Mouse (Mus musculus) stomach, embryonic 16.5 days (tissue): ENCODE measurements around the gene Cdpf1. TPM values are rescaled to one million over a fixed set of nuclear protein-coding genes. Genes with fewer than 3 reads are reported as not detected.
A peak's percentile ranks its signal among the peaks of the same experiment; 100 is the strongest.

Experiments
- ATAC-seq: fragments of 200-750 bp; cut with Nextera tagmentation; 2 replicates; pipeline ENCODE4 v1.8.0; 2017; ENCODE audit warnings: moderate number of reproducible peaks, moderate TSS enrichment; ENCODE audit not compliant: insufficient read depth, low FRiP score
- H3K27ac ChIP-seq: fragments of 300-500 bp; sonication (generic); 2 replicates; pipeline ENCODE4 v1.5.1; 2014; ENCODE audit warnings: low read length
- H3K27me3 ChIP-seq: fragments of 300-500 bp; sonication (generic); 2 replicates; pipeline ENCODE4 v1.6.1; 2014; ENCODE audit warnings: low read length, control low read depth, mixed read lengths; ENCODE audit not compliant: control insufficient read depth, insufficient read depth
- H3K36me3 ChIP-seq: fragments of 300-500 bp; sonication (generic); 2 replicates; pipeline ENCODE4 v1.6.1; 2014; ENCODE audit warnings: low read length; ENCODE audit not compliant: control insufficient read depth, insufficient read depth
- H3K4me1 ChIP-seq: fragments of 300-500 bp; sonication (generic); 2 replicates; pipeline ENCODE4 v1.6.1; 2014; ENCODE audit warnings: low read length, control low read depth, mixed read lengths; ENCODE audit not compliant: control insufficient read depth, insufficient read depth
- H3K4me2 ChIP-seq: fragments of 300-500 bp; sonication (generic); 2 replicates; pipeline ENCODE4 v1.6.1; 2014; ENCODE audit warnings: low read depth, low read length, mixed read lengths
- H3K4me3 ChIP-seq: fragments of 300-500 bp; sonication (generic); replicated peaks from 2 replicates; pipeline ENCODE4 v1.5.1; 2014; ENCODE audit warnings: mild to moderate bottlenecking, low read length
- H3K9ac ChIP-seq: fragments of 300-500 bp; sonication (generic); 2 replicates; pipeline ENCODE4 v1.6.1; 2014; ENCODE audit warnings: low read length
- H3K9me3 ChIP-seq: fragments of 300-500 bp; sonication (generic); replicated peaks from 2 replicates; pipeline ENCODE4 v1.6.1; 2016; ENCODE audit warnings: low read length, control low read depth; ENCODE audit not compliant: control insufficient read depth
- WGBS: fragments of 180-500 bp; shearing (Covaris S2); extraction: QIAGEN DNeasy Blood & Tissue Kit; methylation state at CpG from one replicate; pipeline ENCODE4 v1.1.7; 2014; 5-methylcytosine and 5-hydroxymethylcytosine counted together
- polyA plus RNA-seq: library from polyadenylated mRNA; unstranded; fragments of >200 nt; fragmentation: Nextera tagmentation; extraction: Ambion mirVana; gene quantifications from 2 replicates; pipeline ENCODE4 v1.2.1, GENCODE M21; 2015

Cdpf1 gene
- polyA plus RNA-seq, 1 experiment from 2014 or later, result 36.7 TPM

DNA sequence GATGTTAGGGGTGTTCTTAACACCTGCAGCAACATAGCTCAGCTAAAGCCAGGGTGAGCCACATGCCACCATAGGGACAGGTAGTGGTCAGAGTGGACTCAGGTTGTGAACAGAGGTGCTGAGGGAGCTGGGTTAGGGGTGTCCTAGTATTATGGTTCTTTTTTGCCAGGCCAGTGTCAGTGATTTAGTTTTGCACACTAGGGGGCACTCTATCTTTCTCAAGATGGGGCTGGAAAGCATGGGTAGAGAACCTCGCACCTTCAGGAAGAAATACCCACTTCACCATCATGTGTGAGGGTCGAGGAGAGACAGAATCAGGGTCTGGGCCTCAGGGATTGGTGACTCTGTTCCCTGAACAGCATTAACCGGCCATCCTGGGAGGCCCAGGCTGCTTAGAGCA lies 23.8 kb upstream of the Cdpf1 start:
- H3K4me2 ChIP-seq, result no peak overlapping the region
- H3K9ac ChIP-seq, result no peak overlapping the region
- H3K27me3 ChIP-seq, result no peaks in the 10 kb centered on the region
- peaks cover 8% of the 10 kb centered on the region; the same call in 1 of the 2 replicates for H3K4me1 ChIP-seq
- no peaks in the 10 kb centered on the region for H3K36me3 ChIP-seq
- no peaks in the 10 kb centered on the region for H3K9me3 ChIP-seq
- H3K27ac ChIP-seq, result no peak overlapping the region
- H3K4me3 ChIP-seq, result no peak overlapping the region
- 58% methylated on average over 3 of the region's 3 CpGs for WGBS
- no peak for ATAC-seq

DNA sequence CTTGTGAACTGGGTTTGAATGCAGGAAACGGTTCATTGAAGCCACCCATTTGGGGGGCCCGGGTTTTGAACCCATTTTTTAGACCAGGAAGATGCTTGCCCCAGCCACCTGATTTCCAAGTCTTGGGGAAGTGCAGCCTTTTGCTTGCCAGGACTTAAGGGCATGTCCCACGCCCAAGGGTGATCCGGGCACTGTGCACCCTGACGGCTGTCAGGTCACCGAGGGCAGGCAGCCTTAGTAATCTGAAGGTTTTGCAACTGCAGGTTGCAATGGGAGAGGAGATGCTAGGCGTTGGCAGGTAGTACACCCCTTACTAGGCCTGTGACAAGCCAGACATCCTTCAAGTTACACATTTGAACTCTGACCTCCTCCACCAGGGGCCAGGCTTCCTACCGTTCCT lies 21.1 kb upstream of the Cdpf1 start:
- Histone ChIP-seq H3K9me3 (no peaks in the 10 kb centered on the region), H3K36me3 (no peaks in the 10 kb centered on the region), H3K9ac (peak overlapping the region; percentile 78), H3K4me3 (peak overlapping the region; percentile 64), H3K4me2 (peak overlapping the region; percentile 78), H3K4me1 (peaks cover 14% of the 10 kb centered on the region), H3K27me3 (no peaks in the 10 kb centered on the region), H3K27ac (peak overlapping the region; percentile 46; the same call in 1 of the 2 replicates)
- WGBS, result 41% methylated on average over 8 of the region's 8 CpGs
- ATAC-seq, result no peak

DNA sequence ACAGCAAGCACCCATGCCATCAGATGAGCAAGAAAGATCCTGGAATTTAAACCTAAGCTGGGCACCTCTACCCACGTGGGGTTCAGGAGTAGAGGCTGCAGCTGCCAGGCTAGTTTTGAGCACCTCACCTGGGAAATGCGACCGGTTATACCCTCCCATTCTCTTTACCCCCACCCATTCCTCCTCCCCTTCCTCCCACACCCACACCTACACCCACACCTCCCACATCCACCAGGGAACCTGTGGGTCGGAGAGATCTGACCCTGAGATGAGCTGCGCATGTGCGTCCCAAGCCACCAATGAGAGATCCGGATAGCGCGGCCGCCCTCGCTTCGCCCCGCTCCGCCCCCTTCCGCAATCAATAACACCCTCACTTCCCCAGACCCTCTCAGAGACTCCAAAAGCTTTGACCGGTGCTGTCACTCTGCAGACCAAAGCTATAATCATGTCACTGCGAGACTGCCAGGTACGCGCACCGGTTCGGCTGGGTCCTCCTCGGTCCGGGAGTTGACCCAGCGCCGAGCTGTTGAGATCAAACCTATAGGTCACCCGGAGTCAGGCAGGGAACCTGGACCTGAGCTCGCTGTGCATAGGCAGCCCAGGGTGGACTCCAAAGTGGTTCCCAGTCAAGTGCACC lies 20.6 kb upstream of the Cdpf1 start, which contains the start of gene Ttc38:
Gene Ttc38 (plus strand): TSS at position 353 of the 637 bp plus-strand sequence.
- peak within 1 kb of the TSS; percentile 78 for H3K9ac ChIP-seq
- H3K4me2 ChIP-seq, result peak within 1 kb of the TSS; percentile 78
- H3K27me3 ChIP-seq, result no peaks in the 10 kb centered on the region
- under 1% methylated on average over 27 of the region's 27 CpGs for WGBS
- H3K4me3 ChIP-seq, result peak within 1 kb of the TSS; percentile 64
- ATAC-seq, result peak; percentile 91
- H3K27ac ChIP-seq, result peak within 1 kb of the TSS; percentile 46; the same call in 1 of the 2 replicates
- peaks cover 14% of the 10 kb centered on the region for H3K4me1 ChIP-seq
- H3K36me3 ChIP-seq, result no peaks in the 10 kb centered on the region
- H3K9me3 ChIP-seq, result no peaks in the 10 kb centered on the region

DNA sequence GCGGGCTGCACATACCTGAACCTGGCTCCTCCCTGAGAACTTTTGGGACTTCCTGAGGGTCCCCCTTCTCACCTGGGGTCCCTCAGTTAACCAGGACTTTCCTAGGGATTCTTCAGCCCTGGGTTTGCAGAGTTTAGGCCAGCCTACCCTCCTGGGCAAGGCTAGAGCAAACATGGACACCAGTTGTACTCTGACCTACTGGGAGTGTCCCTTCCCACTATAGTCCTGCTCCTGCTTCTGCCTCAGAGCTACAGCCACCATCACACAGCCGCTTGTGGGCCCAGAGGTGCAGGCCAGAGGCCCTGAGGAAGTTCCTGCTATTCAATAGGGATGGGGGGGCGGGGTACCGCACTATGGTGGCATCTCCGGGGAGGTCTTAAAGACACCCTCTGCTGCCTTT lies 18.0 kb upstream of the Cdpf1 start:
- Histone ChIP-seq H3K9ac (no peak overlapping the region), H3K4me2 (no peak overlapping the region), H3K9me3 (no peaks in the 10 kb centered on the region), H3K27me3 (no peaks in the 10 kb centered on the region), H3K36me3 (no peaks in the 10 kb centered on the region), H3K27ac (peak overlapping the region; percentile 26; the same call in 1 of the 2 replicates), H3K4me1 (peaks cover 14% of the 10 kb centered on the region), H3K4me3 (no peak overlapping the region)
- ATAC-seq, result no peak
- 74% methylated on average over 5 of the region's 5 CpGs for WGBS

- Histone ChIP-seq H3K27me3 (no peaks in the 10 kb centered on the region), H3K9me3 (no peaks in the 10 kb centered on the region), H3K27ac (no peak overlapping the region), H3K36me3 (no peaks in the 10 kb centered on the region), H3K4me1 (peaks cover 14% of the 10 kb centered on the region), H3K4me3 (no peak overlapping the region), H3K4me2 (no peak overlapping the region), H3K9ac (no peak overlapping the region)
- ATAC-seq, result no peak
- 61% methylated on average over 4 of the region's 4 CpGs for WGBS
These were observed 16.6 kb upstream of the Cdpf1 start for GRCm38 (mm10) chr15:85828071-85828470.

- WGBS, result 37% methylated on average over 5 of the region's 5 CpGs
- Histone ChIP-seq H3K27ac (no peak overlapping the region), H3K4me1 (peaks cover 15% of the 10 kb centered on the region), H3K9me3 (no peaks in the 10 kb centered on the region), H3K27me3 (no peaks in the 10 kb centered on the region), H3K4me2 (no peak overlapping the region), H3K4me3 (no peak overlapping the region), H3K36me3 (no peaks in the 10 kb centered on the region), H3K9ac (no peak overlapping the region)
- no peak for ATAC-seq
These were observed 15.2 kb upstream of the Cdpf1 start for GRCm38 (mm10) chr15:85826676-85827075.

- Histone ChIP-seq H3K36me3 (no peaks in the 10 kb centered on the region), H3K27me3 (no peaks in the 10 kb centered on the region; the same call in 1 of the 2 replicates), H3K4me3 (peak overlapping the region; percentile 56), H3K9ac (peak overlapping the region; percentile 89), H3K4me2 (peak overlapping the region; percentile 99), H3K9me3 (peaks cover 14% of the 10 kb centered on the region; the same call in 1 of the 2 replicates), H3K27ac (no peak overlapping the region), H3K4me1 (peaks cover 10% of the 10 kb centered on the region)
- peak; percentile 77 for ATAC-seq
- 17% methylated on average over 4 of the region's 4 CpGs for WGBS
These were observed 10.5 kb upstream of the Cdpf1 start for GRCm38 (mm10) chr15:85822011-85822359.

DNA sequence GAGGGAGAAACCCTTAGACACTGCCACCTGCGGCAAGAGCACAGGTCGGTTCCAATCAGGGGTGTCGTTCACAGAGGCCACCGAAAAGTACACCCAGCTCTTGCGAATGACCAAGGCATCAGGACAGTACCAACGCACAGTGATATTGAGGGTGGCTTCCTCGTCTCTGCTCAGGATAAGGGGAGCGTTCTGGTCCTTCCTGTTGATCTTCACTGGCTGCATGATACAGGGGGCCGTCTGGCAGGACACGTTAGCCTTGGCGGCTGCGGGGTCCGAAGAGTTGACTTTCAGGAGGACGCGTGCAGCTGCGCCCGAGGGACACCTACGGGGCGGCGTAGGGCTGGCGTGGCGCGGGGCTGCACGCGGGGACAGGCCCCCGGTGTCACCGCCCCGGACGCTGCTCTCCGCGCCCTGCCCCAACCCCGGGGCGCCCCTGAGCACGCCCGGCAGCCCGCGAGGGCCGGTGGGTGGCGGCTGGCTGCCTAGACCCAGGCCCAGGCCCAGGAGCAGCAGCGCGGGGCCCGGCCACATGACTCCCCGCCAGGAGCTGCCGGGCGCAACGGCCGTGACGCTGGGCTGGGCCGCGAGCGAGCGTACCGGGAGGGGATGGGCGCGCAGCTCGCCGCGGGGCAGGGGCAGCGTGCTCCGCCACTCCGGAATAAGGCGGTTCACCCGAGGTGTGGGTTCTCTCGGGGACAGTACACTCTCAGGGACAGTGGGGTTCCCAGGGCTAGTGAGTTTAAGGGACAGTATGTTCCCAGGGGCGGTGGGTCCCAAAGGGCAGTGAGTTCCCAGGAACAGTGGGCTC lies 9.9 kb upstream of the Cdpf1 start, which contains the start of gene Pkdrej:
Gene Pkdrej (minus strand): TSS at position 532 of the 808 bp plus-strand sequence.
- Histone ChIP-seq H3K9me3 (peaks cover 14% of the 10 kb centered on the region; the same call in 1 of the 2 replicates), H3K27me3 (no peaks in the 10 kb centered on the region; the same call in 1 of the 2 replicates), H3K36me3 (no peaks in the 10 kb centered on the region), H3K27ac (no peak within 1 kb of the TSS), H3K4me2 (peak within 1 kb of the TSS; percentile 99), H3K9ac (peak within 1 kb of the TSS; percentile 89), H3K4me3 (peak within 1 kb of the TSS; percentile 56), H3K4me1 (peaks cover 10% of the 10 kb centered on the region)
- under 1% methylated on average over 65 of the region's 65 CpGs for WGBS
- ATAC-seq, result peak; percentile 83

- Histone ChIP-seq H3K4me3 (no peak overlapping the region), H3K9ac (no peak overlapping the region), H3K4me1 (peaks cover 13% of the 10 kb centered on the region), H3K4me2 (no peak overlapping the region), H3K9me3 (peaks cover 13% of the 10 kb centered on the region; the same call in 1 of the 2 replicates), H3K36me3 (no peaks in the 10 kb centered on the region), H3K27me3 (no peaks in the 10 kb centered on the region), H3K27ac (no peak overlapping the region)
- no peak for ATAC-seq
- WGBS, result 49% methylated on average over 10 of the region's 10 CpGs
These were observed 1.9 kb upstream of the Cdpf1 start for GRCm38 (mm10) chr15:85813428-85813827.
